Mouse (Mus musculus) hindbrain, embryonic 16.5 days (tissue): ENCODE measurements at regions not wholly inside any gene's neighbourhood (a gene's known extent, or its start where the extent isn't known, plus 50 kb on each side); places are given as distances from the start of the nearest gene placed in this dataset.

ENCODE experiments used
- ATAC-seq: fragments of 200-750 bp; cut with Nextera tagmentation; 2 replicates; pipeline ENCODE4 v1.8.0; 2017; ENCODE audit warnings: moderate TSS enrichment, moderate library complexity
- H3K27ac ChIP-seq: fragments of 300-500 bp; sonication (generic); 2 replicates; pipeline ENCODE4 v1.5.1; 2014; ENCODE audit warnings: low read depth, mild to moderate bottlenecking, control low read depth, low read length, moderate library complexity
- H3K27me3 ChIP-seq: fragments of 300-500 bp; sonication (generic); replicated peaks from 2 replicates; pipeline ENCODE4 v1.6.1; 2014; ENCODE audit warnings: low read length; ENCODE audit not compliant: control insufficient read depth, insufficient read depth
- H3K36me3 ChIP-seq: fragments of 300-500 bp; sonication (generic); 2 replicates; pipeline ENCODE4 v1.6.1; 2014; ENCODE audit warnings: mild to moderate bottlenecking, low read length, moderate library complexity, mixed read lengths; ENCODE audit not compliant: control insufficient read depth, insufficient read depth
- H3K4me1 ChIP-seq: fragments of 300-500 bp; sonication (generic); 2 replicates; pipeline ENCODE4 v1.6.1; 2014; ENCODE audit warnings: low read depth, low read length; ENCODE audit not compliant: control insufficient read depth, insufficient read depth
- H3K4me2 ChIP-seq: fragments of 300-500 bp; sonication (generic); 2 replicates; pipeline ENCODE4 v1.6.1; 2014; ENCODE audit warnings: mild to moderate bottlenecking, low read length, control low read depth, moderate library complexity
- H3K4me3 ChIP-seq: fragments of 300-500 bp; sonication (generic); 2 replicates; pipeline ENCODE4 v1.5.1; 2014; ENCODE audit warnings: mild to moderate bottlenecking, low read length, control low read depth, moderate library complexity
- H3K9ac ChIP-seq: fragments of 300-500 bp; sonication (generic); 2 replicates; pipeline ENCODE4 v1.6.1; 2014; ENCODE audit warnings: low read depth, mild to moderate bottlenecking, control low read depth, low read length, moderate library complexity
- H3K9me3 ChIP-seq: fragments of 300-500 bp; sonication (generic); 2 replicates; pipeline ENCODE4 v1.6.1; 2014; ENCODE audit warnings: mild to moderate bottlenecking, low read length, moderate library complexity; ENCODE audit not compliant: control insufficient read depth
- WGBS: fragments of 180-500 bp; shearing (Covaris S2); extraction: QIAGEN DNeasy Blood & Tissue Kit; methylation state at CpG from one replicate; pipeline ENCODE4 v1.1.7; 2014; 5-methylcytosine and 5-hydroxymethylcytosine counted together

GRCm38 (mm10) chr5:55885658-55886312, 1832.0 kb upstream of the Pcdh7 start:
- no peak overlapping the region for H3K9ac ChIP-seq
- H3K4me3 ChIP-seq, result no peak overlapping the region
- H3K4me1 ChIP-seq, result no peaks in the 10 kb centered on the region
- no peaks in the 10 kb centered on the region for H3K27me3 ChIP-seq
- no peaks in the 10 kb centered on the region for H3K9me3 ChIP-seq
- ATAC-seq, result peak; percentile 37; the same call in 1 of the 2 replicates
- H3K4me2 ChIP-seq, result no peak overlapping the region
- H3K27ac ChIP-seq, result no peak overlapping the region
- no peaks in the 10 kb centered on the region for H3K36me3 ChIP-seq
- 44% methylated on average over 8 of the region's 8 CpGs for WGBS

DNA sequence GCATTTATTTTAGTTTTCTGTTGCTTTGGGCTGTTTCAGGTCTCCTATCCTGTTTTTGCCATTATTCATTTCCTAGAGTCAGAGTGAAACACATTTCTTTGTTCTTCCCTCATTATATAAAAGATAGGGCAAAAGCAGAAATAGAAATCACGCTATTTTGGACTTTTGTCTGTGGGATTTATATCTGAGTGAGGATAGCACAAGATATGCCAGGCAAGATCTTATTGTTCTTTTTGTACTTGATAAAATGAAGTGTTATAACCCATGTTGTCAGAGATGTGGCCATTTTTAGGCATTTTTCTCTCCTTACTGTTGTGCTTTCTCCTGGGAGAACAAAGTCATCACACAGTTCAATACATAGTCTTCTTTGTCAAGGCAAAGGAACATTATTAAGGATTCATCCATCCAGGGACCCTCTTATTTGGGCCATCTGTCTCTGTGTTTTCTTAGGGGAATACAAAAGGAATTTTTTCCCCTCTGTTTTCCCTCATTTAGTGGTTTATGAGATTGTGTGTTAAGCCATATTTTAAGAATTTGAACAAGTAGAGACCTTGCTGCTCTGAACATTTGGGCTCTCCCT, 1825.9 kb upstream of the Pcdh7 start:
- no peaks in the 10 kb centered on the region for H3K27me3 ChIP-seq
- 76% methylated on average over 1 of the region's 1 CpGs for WGBS
- no peaks in the 10 kb centered on the region for H3K9me3 ChIP-seq
- H3K27ac ChIP-seq, result no peak overlapping the region
- ATAC-seq, result no peak
- H3K4me2 ChIP-seq, result no peak overlapping the region
- no peak overlapping the region for H3K4me3 ChIP-seq
- no peak overlapping the region for H3K9ac ChIP-seq
- H3K4me1 ChIP-seq, result no peaks in the 10 kb centered on the region
- no peaks in the 10 kb centered on the region for H3K36me3 ChIP-seq

DNA sequence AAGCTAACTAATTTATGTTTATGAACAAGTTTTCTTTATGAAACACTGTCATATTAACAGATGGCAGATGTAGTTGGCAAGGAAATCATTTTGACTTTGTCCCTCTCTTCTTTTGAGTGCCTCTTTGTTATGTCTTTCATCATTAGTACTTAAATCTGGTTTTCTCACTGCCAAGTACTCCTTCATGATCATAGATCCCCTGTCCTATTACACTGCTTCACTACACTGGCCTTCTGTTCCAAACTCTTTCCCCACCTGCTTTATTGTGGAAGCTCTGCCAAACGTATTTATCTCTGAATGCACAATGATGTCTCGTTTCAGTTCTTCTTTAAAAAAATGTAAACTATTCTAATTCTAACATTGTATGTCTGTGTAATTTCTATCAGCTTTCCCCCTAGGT, 1776.3 kb upstream of the Pcdh7 start:
- no peak overlapping the region for H3K9ac ChIP-seq
- no peaks in the 10 kb centered on the region for H3K9me3 ChIP-seq
- no peaks in the 10 kb centered on the region for H3K36me3 ChIP-seq
- no peak overlapping the region for H3K27ac ChIP-seq
- H3K27me3 ChIP-seq, result no peaks in the 10 kb centered on the region
- no peak overlapping the region for H3K4me2 ChIP-seq
- peak; percentile 56; the same call in 1 of the 2 replicates for ATAC-seq
- H3K4me3 ChIP-seq, result no peak overlapping the region
- WGBS, result 68% methylated on average over 2 of the region's 2 CpGs
- no peaks in the 10 kb centered on the region for H3K4me1 ChIP-seq

- Histone ChIP-seq H3K4me1 (no peaks in the 10 kb centered on the region), H3K4me3 (no peak overlapping the region), H3K36me3 (no peaks in the 10 kb centered on the region), H3K9ac (no peak overlapping the region), H3K4me2 (no peak overlapping the region), H3K27me3 (no peaks in the 10 kb centered on the region), H3K9me3 (no peaks in the 10 kb centered on the region), H3K27ac (no peak overlapping the region)
- no peak for ATAC-seq
- 83% methylated on average over 2 of the region's 2 CpGs for WGBS
Observed at GRCm38 (mm10) chr5:55976505-55976904, 1741.3 kb upstream of the Pcdh7 start.

- 0 out of 2 replicates have a peak, but pooled peaks have one; percentile 30 for ATAC-seq
- WGBS, result 49% methylated on average over 3 of the region's 3 CpGs
- no peaks in the 10 kb centered on the region for H3K4me1 ChIP-seq
- no peak overlapping the region for H3K9ac ChIP-seq
- H3K27me3 ChIP-seq, result no peaks in the 10 kb centered on the region
- H3K27ac ChIP-seq, result no peak overlapping the region
- no peak overlapping the region for H3K4me3 ChIP-seq
- no peaks in the 10 kb centered on the region for H3K9me3 ChIP-seq
- H3K4me2 ChIP-seq, result no peak overlapping the region
- no peaks in the 10 kb centered on the region for H3K36me3 ChIP-seq
Observed at GRCm38 (mm10) chr5:56007861-56008260, 1709.9 kb upstream of the Pcdh7 start.

DNA sequence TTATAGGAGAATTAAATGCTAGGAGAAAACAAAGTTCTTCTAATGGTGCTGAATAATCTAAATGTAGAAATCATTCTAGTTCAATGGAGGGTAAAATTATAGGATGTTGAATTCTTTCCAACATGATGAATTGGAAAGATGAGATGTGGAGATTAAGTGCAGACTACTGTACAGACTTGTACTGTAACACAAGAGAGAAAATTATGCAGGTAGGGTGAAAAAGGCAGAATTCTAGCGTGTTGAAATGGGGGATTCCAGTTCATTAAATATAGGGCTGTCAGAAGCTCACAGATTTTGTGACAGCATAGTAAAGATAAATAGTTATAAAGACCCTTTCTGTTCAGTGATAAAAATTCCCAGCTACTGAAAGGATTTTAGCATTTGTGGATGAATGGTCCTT, 1697.3 kb upstream of the Pcdh7 start:
- no peak for ATAC-seq

More for the DNA sequence above, 1697.3 kb upstream of the Pcdh7 start:
- no peak overlapping the region for H3K9ac ChIP-seq
- H3K4me3 ChIP-seq, result no peak overlapping the region
- H3K27ac ChIP-seq, result no peak overlapping the region
- no peaks in the 10 kb centered on the region for H3K4me1 ChIP-seq
- no peaks in the 10 kb centered on the region for H3K36me3 ChIP-seq
- no peaks in the 10 kb centered on the region for H3K9me3 ChIP-seq
- H3K27me3 ChIP-seq, result no peaks in the 10 kb centered on the region
- no peak overlapping the region for H3K4me2 ChIP-seq
- 76% methylated on average over 1 of the region's 1 CpGs for WGBS
